Mouse (Mus musculus): Measurements from ENCODE around the gene Lrrc61. TPM values are rescaled to one million over a fixed set of nuclear protein-coding genes. Genes with fewer than 3 reads are reported as not detected.

Gene Lrrc61
- polyA plus RNA-seq, 1 experiment from 2014 or later = 7.8 TPM

- H3K4me1 ChIP-seq (ENCODE audit: insufficient read depth) = peaks cover 3% of the 10 kb centered on the region
Measured at GRCm38 (mm10) chr6:48600594-48600993, 46.0 kb downstream of the Lrrc61 start.

GRCm38 (mm10) chr6:48601271-48602079 is 46.9 kb downstream of the Lrrc61 start, which contains the start of gene Zfp775:
TSS of gene Zfp775 (plus strand) at chr6:48602063.
- 4% methylated on average over 42 of the region's 42 CpGs for WGBS
- DNase-seq (peak; percentile 98), ATAC-seq (ENCODE audit: insufficient read depth) (peak; percentile 99)
- Histone ChIP-seq H3K27me3 (ENCODE audit: insufficient read depth, low read length) (no peaks in the 10 kb centered on the region), H3K9ac (peak within 1 kb of the TSS; percentile 83), H3K9me3 (ENCODE audit: low read depth, low read length) (peaks cover 18% of the 10 kb centered on the region), H3K36me3 (ENCODE audit: insufficient read depth) (peaks cover 38% of the 10 kb centered on the region), H3K27ac (ENCODE audit: low read depth) (peak within 1 kb of the TSS; percentile 67), H3K4me2 (peak within 1 kb of the TSS; percentile 94), H3K4me3 (ENCODE audit: low read depth, low read length) (peak within 1 kb of the TSS; percentile 76), H3K4me1 (ENCODE audit: insufficient read depth) (peaks cover 3% of the 10 kb centered on the region)
- peak; percentile 17; the same call in 1 of the 2 replicates for TF ChIP-seq CTCF (IDR thresholded peaks at IDR 0.05; ENCODE audit: low read depth)

More at GRCm38 (mm10) chr6:48600594-48600993, 46.0 kb downstream of the Lrrc61 start:
- WGBS = 91% methylated on average over 1 of the region's 1 CpGs
- Histone ChIP-seq H3K9ac (no peak overlapping the region), H3K36me3 (ENCODE audit: insufficient read depth) (peaks cover 46% of the 10 kb centered on the region), H3K27ac (ENCODE audit: low read depth) (no peak overlapping the region), H3K9me3 (ENCODE audit: low read depth, low read length) (peaks cover 24% of the 10 kb centered on the region), H3K4me2 (no peak overlapping the region), H3K27me3 (ENCODE audit: insufficient read depth, low read length) (no peaks in the 10 kb centered on the region), H3K4me3 (ENCODE audit: low read depth, low read length) (no peak overlapping the region)
- no peak for ATAC-seq (ENCODE audit: insufficient read depth)
- no peak for DNase-seq
- no peak for TF ChIP-seq CTCF (IDR thresholded peaks at IDR 0.05; ENCODE audit: low read depth)

- Histone ChIP-seq H3K27me3 (ENCODE audit: insufficient read depth, low read length) (no peaks in the 10 kb centered on the region), H3K4me2 (peak overlapping the region; percentile 94), H3K4me3 (ENCODE audit: low read depth, low read length) (peak overlapping the region; percentile 76), H3K36me3 (ENCODE audit: insufficient read depth) (peaks cover 30% of the 10 kb centered on the region), H3K27ac (ENCODE audit: low read depth) (peak overlapping the region; percentile 67), H3K9ac (peak overlapping the region; percentile 83), H3K9me3 (ENCODE audit: low read depth, low read length) (peaks cover 11% of the 10 kb centered on the region), H3K4me1 (ENCODE audit: insufficient read depth) (peaks cover 3% of the 10 kb centered on the region)
- WGBS = 1% methylated on average over 28 of the region's 28 CpGs
- ATAC-seq (ENCODE audit: insufficient read depth) = peak; percentile 73
- no peak for TF ChIP-seq CTCF (IDR thresholded peaks at IDR 0.05; ENCODE audit: low read depth)
- DNase-seq = peak; percentile 52
Measured at GRCm38 (mm10) chr6:48602080-48602741, 47.6 kb downstream of the Lrrc61 start.

GRCm38 (mm10) chr6:48608124-48608523 is 53.5 kb downstream of the Lrrc61 start:
- Histone ChIP-seq H3K9me3 (ENCODE audit: low read depth, low read length) (no peaks in the 10 kb centered on the region), H3K9ac (no peak overlapping the region), H3K4me3 (ENCODE audit: low read depth, low read length) (no peak overlapping the region), H3K4me2 (no peak overlapping the region), H3K4me1 (ENCODE audit: insufficient read depth) (no peaks in the 10 kb centered on the region), H3K27ac (ENCODE audit: low read depth) (no peak overlapping the region), H3K36me3 (ENCODE audit: insufficient read depth) (no peaks in the 10 kb centered on the region), H3K27me3 (ENCODE audit: insufficient read depth, low read length) (no peaks in the 10 kb centered on the region)
- DNase-seq (no peak), ATAC-seq (ENCODE audit: insufficient read depth) (no peak)
- TF ChIP-seq CTCF (IDR thresholded peaks at IDR 0.05; ENCODE audit: low read depth) = no peak
- WGBS = 63% methylated on average over 2 of the region's 2 CpGs

GRCm38 (mm10) chr6:48609512-48609911 is 54.9 kb downstream of the Lrrc61 start:
- no peak for TF ChIP-seq CTCF (IDR thresholded peaks at IDR 0.05; ENCODE audit: low read depth)

GRCm38 (mm10) chr6:48610657-48611056 is 56.1 kb downstream of the Lrrc61 start:
- H3K9ac ChIP-seq = no peak overlapping the region
- no peaks in the 10 kb centered on the region for H3K9me3 ChIP-seq (ENCODE audit: low read depth, low read length)
- TF ChIP-seq CTCF (IDR thresholded peaks at IDR 0.05; ENCODE audit: low read depth) = no peak
- no peaks in the 10 kb centered on the region for H3K4me1 ChIP-seq (ENCODE audit: insufficient read depth)
- no peak overlapping the region for H3K4me2 ChIP-seq
- ATAC-seq (ENCODE audit: insufficient read depth) (no peak), DNase-seq (peak; percentile 7)
- no peak overlapping the region for H3K4me3 ChIP-seq (ENCODE audit: low read depth, low read length)
- WGBS = 39% methylated on average over 3 of the region's 3 CpGs
- peaks cover 3% of the 10 kb centered on the region; the same call in 1 of the 2 replicates for H3K36me3 ChIP-seq (ENCODE audit: insufficient read depth)
- H3K27ac ChIP-seq (ENCODE audit: low read depth) = no peak overlapping the region
- no peaks in the 10 kb centered on the region for H3K27me3 ChIP-seq (ENCODE audit: insufficient read depth, low read length)

More at GRCm38 (mm10) chr6:48609512-48609911, 54.9 kb downstream of the Lrrc61 start:
- Histone ChIP-seq H3K27me3 (ENCODE audit: insufficient read depth, low read length) (no peaks in the 10 kb centered on the region), H3K4me2 (no peak overlapping the region), H3K9ac (no peak overlapping the region), H3K27ac (ENCODE audit: low read depth) (no peak overlapping the region), H3K4me1 (ENCODE audit: insufficient read depth) (no peaks in the 10 kb centered on the region), H3K9me3 (ENCODE audit: low read depth, low read length) (no peaks in the 10 kb centered on the region), H3K36me3 (ENCODE audit: insufficient read depth) (peaks cover under 1% of the 10 kb centered on the region; the same call in 1 of the 2 replicates), H3K4me3 (ENCODE audit: low read depth, low read length) (no peak overlapping the region)
- no peak for DNase-seq
- no peak for ATAC-seq (ENCODE audit: insufficient read depth)
- WGBS = 52% methylated on average over 7 of the region's 7 CpGs

GRCm38 (mm10) chr6:48613464-48613863 is 58.9 kb downstream of the Lrrc61 start:
- TF ChIP-seq CTCF (IDR thresholded peaks at IDR 0.05; ENCODE audit: low read depth) = no peak

More at GRCm38 (mm10) chr6:48613464-48613863, 58.9 kb downstream of the Lrrc61 start:
- no peak overlapping the region for H3K27ac ChIP-seq (ENCODE audit: low read depth)
- no peak overlapping the region for H3K9ac ChIP-seq
- H3K4me2 ChIP-seq = no peak overlapping the region
- H3K9me3 ChIP-seq (ENCODE audit: low read depth, low read length) = no peaks in the 10 kb centered on the region
- H3K36me3 ChIP-seq (ENCODE audit: insufficient read depth) = peaks cover 10% of the 10 kb centered on the region; the same call in 1 of the 2 replicates
- H3K27me3 ChIP-seq (ENCODE audit: insufficient read depth, low read length) = no peaks in the 10 kb centered on the region
- no peak overlapping the region for H3K4me3 ChIP-seq (ENCODE audit: low read depth, low read length)
- H3K4me1 ChIP-seq (ENCODE audit: insufficient read depth) = no peaks in the 10 kb centered on the region
- ATAC-seq (ENCODE audit: insufficient read depth) (no peak), DNase-seq (no peak)
- 90% methylated on average over 4 of the region's 4 CpGs for WGBS
